Mouse (Mus musculus): ENCODE data around the gene Vpreb3. TPM values are rescaled to one million over a fixed set of nuclear protein-coding genes. Genes with fewer than 3 reads are reported as not detected.

Vpreb3 gene
- polyA plus RNA-seq (2014; fragmentation: Nextera tagmentation; extraction: Ambion mirVana): 0.89 and 0.92 TPM in 2 replicates

DNA sequence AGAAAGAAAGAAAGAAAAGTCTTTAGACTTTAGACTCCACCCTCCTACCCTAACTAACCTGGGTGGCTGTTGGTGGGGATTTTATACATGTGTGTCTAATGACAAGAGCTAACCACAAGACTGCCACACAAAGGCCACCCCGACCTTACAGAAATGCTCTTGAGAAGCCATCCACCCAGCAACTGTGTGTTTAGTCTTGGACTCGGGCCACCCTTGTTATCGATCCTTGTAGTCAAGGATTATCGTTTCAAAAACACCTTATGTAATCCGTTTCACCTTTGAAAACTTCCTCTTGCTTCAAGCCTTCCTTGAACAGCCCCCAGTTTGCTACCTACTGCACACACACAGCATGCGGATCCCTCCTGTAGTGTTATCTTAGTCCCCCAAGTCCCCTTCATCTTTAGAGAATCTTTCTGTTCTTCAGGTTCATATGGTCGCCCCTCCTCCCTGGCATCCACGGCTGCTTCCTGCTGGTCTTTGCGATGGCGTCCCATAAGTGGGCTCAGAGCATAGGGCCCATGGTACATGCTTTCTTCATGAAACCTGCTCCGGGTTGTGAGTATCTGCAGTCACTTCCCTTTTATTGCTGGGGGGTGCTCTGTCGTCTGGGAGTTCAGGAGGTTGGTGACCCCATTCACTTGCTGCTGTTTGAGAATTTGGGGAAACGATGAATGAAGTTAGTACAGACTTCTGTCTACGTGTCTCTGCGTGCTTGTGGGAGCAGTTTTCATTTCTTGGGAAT is at the start of gene Vpreb3:
Gene Vpreb3, plus strand, starts transcription at position 322 of the 742 bp plus-strand sequence.
- H3K4me3 ChIP-seq (ENCODE audit: low read depth, low read length): no peak within 1 kb of the TSS
- no peaks in the 10 kb centered on the region for H3K9me3 ChIP-seq (replicated peaks; ENCODE audit: control insufficient read depth, low read length)
- no peak within 1 kb of the TSS for H3K27ac ChIP-seq (ENCODE audit: low read depth, low read length)
- no peak for ATAC-seq (replicated peaks; ENCODE audit: insufficient number of reproducible peaks, low FRiP score, low TSS enrichment)
- 72% methylated on average over 15 of the region's 15 CpGs for WGBS (ENCODE audit: insufficient replicate concordance)
- H3K27me3 ChIP-seq (ENCODE audit: control insufficient read depth, insufficient read depth, low read length): no peaks in the 10 kb centered on the region
- H3K36me3 ChIP-seq (ENCODE audit: control insufficient read depth, insufficient read depth, low read length): no peaks in the 10 kb centered on the region
- no peak within 1 kb of the TSS for H3K9ac ChIP-seq (ENCODE audit: low read depth, low read length)
- H3K4me1 ChIP-seq (ENCODE audit: control insufficient read depth, insufficient read depth, low read length): peaks cover 2% of the 10 kb centered on the region
- H3K4me2 ChIP-seq: no peak within 1 kb of the TSS

DNA sequence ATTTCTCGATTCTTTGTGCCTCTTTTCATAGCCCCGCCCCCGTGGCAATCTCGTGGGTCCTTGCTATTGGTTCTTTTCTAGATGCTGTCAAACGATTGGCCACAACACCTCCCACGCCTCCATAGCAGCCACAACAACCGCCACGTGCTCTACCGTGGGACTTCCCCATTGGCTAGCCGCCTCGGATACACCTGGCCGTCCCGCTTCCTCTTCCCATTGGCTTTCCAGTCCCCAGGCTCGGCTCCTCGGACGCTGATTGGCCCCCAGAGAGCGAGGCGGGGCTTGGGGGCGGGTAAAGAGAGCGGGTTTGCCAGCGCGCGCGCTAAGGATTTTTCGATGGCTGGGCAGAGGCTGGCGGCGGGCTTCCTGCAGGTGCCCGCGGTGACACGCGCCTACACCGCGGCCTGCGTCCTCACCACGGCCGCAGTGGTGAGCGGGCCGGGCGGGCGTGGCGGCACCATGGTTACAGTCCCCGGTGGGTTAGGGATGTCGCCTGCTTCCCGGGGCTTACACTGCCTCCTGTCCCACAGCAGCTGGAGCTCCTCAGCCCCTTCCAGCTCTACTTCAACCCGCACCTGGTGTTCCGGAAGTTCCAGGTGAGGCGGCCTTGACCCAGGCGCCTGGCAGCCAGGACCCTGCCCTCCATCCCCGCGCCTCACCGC is 49.6 kb upstream of the Vpreb3 start, which contains the start of gene Derl3:
Gene Derl3, plus strand, starts transcription at position 325 of the 662 bp plus-strand sequence.
- Histone ChIP-seq H3K27ac (ENCODE audit: low read depth, low read length) (no peak within 1 kb of the TSS), H3K9me3 (replicated peaks; ENCODE audit: control insufficient read depth, low read length) (no peaks in the 10 kb centered on the region), H3K4me1 (ENCODE audit: control insufficient read depth, insufficient read depth, low read length) (peaks cover 13% of the 10 kb centered on the region), H3K4me2 (peak within 1 kb of the TSS; percentile 95), H3K27me3 (ENCODE audit: control insufficient read depth, insufficient read depth, low read length) (no peaks in the 10 kb centered on the region), H3K9ac (ENCODE audit: low read depth, low read length) (peak within 1 kb of the TSS; percentile 59), H3K36me3 (ENCODE audit: control insufficient read depth, insufficient read depth, low read length) (peaks cover 22% of the 10 kb centered on the region), H3K4me3 (ENCODE audit: low read depth, low read length) (peak within 1 kb of the TSS; percentile 47)
- peak; percentile 97 for ATAC-seq (replicated peaks; ENCODE audit: insufficient number of reproducible peaks, low FRiP score, low TSS enrichment)
- WGBS (ENCODE audit: insufficient replicate concordance): 2% methylated on average over 51 of the region's 51 CpGs

DNA sequence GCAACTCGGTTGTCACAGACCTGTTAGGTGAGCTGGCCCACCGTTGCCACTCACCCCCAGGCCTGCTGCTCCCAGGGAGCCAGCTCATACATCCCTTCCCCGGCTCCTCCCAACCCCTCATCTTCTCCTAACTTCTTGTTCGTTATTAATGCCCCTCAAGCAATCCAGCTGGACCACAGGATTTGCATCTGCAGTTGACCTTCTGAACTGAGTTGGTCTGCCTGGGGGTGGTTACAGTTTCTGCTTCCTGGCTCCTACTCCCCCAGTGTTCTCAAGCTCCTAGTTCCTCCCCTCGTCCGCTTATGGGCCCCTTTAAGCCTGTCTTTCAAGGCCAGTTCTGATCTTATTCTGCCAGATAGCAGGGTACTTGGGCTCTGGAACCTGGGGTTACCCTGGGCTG is 48.3 kb upstream of the Vpreb3 start:
- ATAC-seq (replicated peaks; ENCODE audit: insufficient number of reproducible peaks, low FRiP score, low TSS enrichment): no peak
- Histone ChIP-seq H3K4me1 (ENCODE audit: control insufficient read depth, insufficient read depth, low read length) (peaks cover 20% of the 10 kb centered on the region), H3K4me3 (ENCODE audit: low read depth, low read length) (no peak overlapping the region), H3K36me3 (ENCODE audit: control insufficient read depth, insufficient read depth, low read length) (peaks cover 22% of the 10 kb centered on the region), H3K9me3 (replicated peaks; ENCODE audit: control insufficient read depth, low read length) (no peaks in the 10 kb centered on the region), H3K27me3 (ENCODE audit: control insufficient read depth, insufficient read depth, low read length) (no peaks in the 10 kb centered on the region), H3K27ac (ENCODE audit: low read depth, low read length) (no peak overlapping the region), H3K4me2 (no peak overlapping the region), H3K9ac (ENCODE audit: low read depth, low read length) (no peak overlapping the region)
- 69% methylated on average over 6 of the region's 6 CpGs for WGBS (ENCODE audit: insufficient replicate concordance)

DNA sequence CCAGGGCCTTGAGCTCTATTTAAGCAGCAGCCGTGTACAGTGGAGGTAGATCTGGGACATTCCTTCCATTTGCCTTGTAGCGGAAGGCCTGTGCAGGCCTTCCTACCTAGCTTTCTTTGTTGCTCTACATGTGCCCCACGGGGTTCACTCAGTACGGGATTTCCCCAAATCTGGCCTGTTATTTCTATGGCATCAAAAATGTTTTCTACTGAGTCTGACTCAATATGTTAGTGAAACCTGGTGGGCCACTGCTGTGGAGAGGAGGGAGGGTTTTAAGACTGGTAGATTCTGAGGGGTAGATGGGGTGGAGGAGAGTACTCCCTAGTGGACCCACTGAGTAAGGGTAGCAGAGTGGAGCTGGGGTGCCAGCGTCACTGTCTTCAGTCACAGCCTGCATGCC is 47.1 kb upstream of the Vpreb3 start:
- H3K27me3 ChIP-seq (ENCODE audit: control insufficient read depth, insufficient read depth, low read length): no peaks in the 10 kb centered on the region
- H3K4me3 ChIP-seq (ENCODE audit: low read depth, low read length): no peak overlapping the region
- no peak overlapping the region for H3K4me2 ChIP-seq
- no peak for ATAC-seq (replicated peaks; ENCODE audit: insufficient number of reproducible peaks, low FRiP score, low TSS enrichment)
- no peak overlapping the region for H3K27ac ChIP-seq (ENCODE audit: low read depth, low read length)
- H3K4me1 ChIP-seq (ENCODE audit: control insufficient read depth, insufficient read depth, low read length): peaks cover 21% of the 10 kb centered on the region
- H3K36me3 ChIP-seq (ENCODE audit: control insufficient read depth, insufficient read depth, low read length): peaks cover 22% of the 10 kb centered on the region
- H3K9me3 ChIP-seq (replicated peaks; ENCODE audit: control insufficient read depth, low read length): no peaks in the 10 kb centered on the region
- 91% methylated on average over 5 of the region's 5 CpGs for WGBS (ENCODE audit: insufficient replicate concordance)
- H3K9ac ChIP-seq (ENCODE audit: low read depth, low read length): no peak overlapping the region

DNA sequence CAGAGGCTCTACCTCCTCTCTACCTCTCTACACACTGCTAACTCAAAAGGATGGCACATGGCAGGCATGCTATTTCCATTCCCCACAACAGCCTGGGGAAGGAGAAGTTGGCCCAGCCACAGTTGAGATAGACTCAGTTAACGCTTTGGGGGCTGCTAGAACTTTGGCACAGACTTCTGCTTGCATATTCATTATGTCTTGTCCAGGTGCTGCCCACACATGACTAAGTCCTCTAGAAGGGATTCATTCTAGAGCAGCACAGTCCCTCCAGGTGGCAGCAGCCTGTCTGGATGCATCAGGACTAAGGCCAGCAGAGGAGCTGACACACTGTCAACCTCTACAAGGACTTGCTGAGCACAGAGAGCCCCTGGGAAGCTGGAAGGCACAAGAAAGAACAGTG is 46.6 kb upstream of the Vpreb3 start:
- no peak overlapping the region for H3K4me2 ChIP-seq
- no peaks in the 10 kb centered on the region for H3K27me3 ChIP-seq (ENCODE audit: control insufficient read depth, insufficient read depth, low read length)
- H3K9ac ChIP-seq (ENCODE audit: low read depth, low read length): no peak overlapping the region
- no peak for ATAC-seq (replicated peaks; ENCODE audit: insufficient number of reproducible peaks, low FRiP score, low TSS enrichment)
- H3K27ac ChIP-seq (ENCODE audit: low read depth, low read length): no peak overlapping the region
- no peak overlapping the region for H3K4me3 ChIP-seq (ENCODE audit: low read depth, low read length)
- H3K4me1 ChIP-seq (ENCODE audit: control insufficient read depth, insufficient read depth, low read length): peaks cover 21% of the 10 kb centered on the region
- 92% methylated on average over 1 of the region's 1 CpGs for WGBS (ENCODE audit: insufficient replicate concordance)
- peaks cover 22% of the 10 kb centered on the region for H3K36me3 ChIP-seq (ENCODE audit: control insufficient read depth, insufficient read depth, low read length)
- no peaks in the 10 kb centered on the region for H3K9me3 ChIP-seq (replicated peaks; ENCODE audit: control insufficient read depth, low read length)

DNA sequence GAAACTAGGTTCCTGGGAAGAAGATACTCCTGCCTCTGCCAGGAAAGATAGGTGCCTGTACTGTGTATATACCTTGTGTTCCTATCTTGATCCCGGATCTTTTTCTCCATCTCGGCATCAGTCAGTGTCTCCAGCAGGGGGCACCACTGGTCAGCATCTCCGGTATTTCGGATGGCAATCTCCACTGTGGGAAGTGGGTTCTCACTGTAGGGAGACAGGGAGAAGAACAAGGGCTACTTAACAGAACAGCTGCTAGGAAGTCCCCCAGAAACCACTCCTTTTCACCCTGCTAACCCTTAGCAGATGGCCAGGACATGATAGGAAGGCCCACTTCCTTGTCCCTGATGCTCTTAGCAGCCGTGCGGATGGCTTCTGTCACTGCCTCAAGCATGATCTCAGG is 45.5 kb upstream of the Vpreb3 start:
- H3K27me3 ChIP-seq (ENCODE audit: control insufficient read depth, insufficient read depth, low read length): no peaks in the 10 kb centered on the region
- H3K4me1 ChIP-seq (ENCODE audit: control insufficient read depth, insufficient read depth, low read length): peaks cover 21% of the 10 kb centered on the region
- no peak overlapping the region for H3K27ac ChIP-seq (ENCODE audit: low read depth, low read length)
- no peak overlapping the region for H3K4me3 ChIP-seq (ENCODE audit: low read depth, low read length)
- WGBS (ENCODE audit: insufficient replicate concordance): 46% methylated on average over 6 of the region's 6 CpGs
- ATAC-seq (replicated peaks; ENCODE audit: insufficient number of reproducible peaks, low FRiP score, low TSS enrichment): no peak
- peaks cover 28% of the 10 kb centered on the region for H3K36me3 ChIP-seq (ENCODE audit: control insufficient read depth, insufficient read depth, low read length)
- no peak overlapping the region for H3K9ac ChIP-seq (ENCODE audit: low read depth, low read length)
- H3K9me3 ChIP-seq (replicated peaks; ENCODE audit: control insufficient read depth, low read length): no peaks in the 10 kb centered on the region
- no peak overlapping the region for H3K4me2 ChIP-seq

DNA sequence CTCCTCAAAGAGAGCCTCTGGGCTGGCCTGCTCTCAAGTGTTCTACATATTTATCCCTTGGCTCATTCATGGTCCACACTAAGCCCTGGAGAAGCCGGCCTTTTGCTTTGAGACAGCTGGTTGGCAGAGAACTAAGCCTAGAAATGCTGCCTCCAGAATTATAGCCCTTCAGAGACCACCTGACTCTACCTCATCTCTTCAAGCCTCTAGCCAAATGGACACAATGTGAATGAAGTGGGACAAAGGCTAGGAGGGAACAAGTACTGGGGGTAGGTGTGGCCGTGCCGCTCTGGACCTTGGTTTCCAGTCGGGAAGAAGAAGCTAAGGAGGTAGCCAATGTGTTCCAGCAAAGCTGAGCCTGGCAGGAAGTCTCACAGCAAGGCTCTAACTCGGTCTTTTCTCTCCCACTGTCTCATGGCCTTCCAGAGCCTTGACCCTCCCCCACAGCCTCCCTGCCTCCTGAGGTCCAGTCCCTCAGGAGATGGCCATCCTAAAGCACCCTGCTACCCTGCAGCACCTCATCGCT is 44.8 kb upstream of the Vpreb3 start:
- H3K4me3 ChIP-seq (ENCODE audit: low read depth, low read length): no peak overlapping the region
- peaks cover 33% of the 10 kb centered on the region for H3K36me3 ChIP-seq (ENCODE audit: control insufficient read depth, insufficient read depth, low read length)
- peaks cover 21% of the 10 kb centered on the region for H3K4me1 ChIP-seq (ENCODE audit: control insufficient read depth, insufficient read depth, low read length)
- H3K9me3 ChIP-seq (replicated peaks; ENCODE audit: control insufficient read depth, low read length): no peaks in the 10 kb centered on the region
- no peak for ATAC-seq (replicated peaks; ENCODE audit: insufficient number of reproducible peaks, low FRiP score, low TSS enrichment)
- H3K9ac ChIP-seq (ENCODE audit: low read depth, low read length): no peak overlapping the region
- H3K27me3 ChIP-seq (ENCODE audit: control insufficient read depth, insufficient read depth, low read length): no peaks in the 10 kb centered on the region
- WGBS (ENCODE audit: insufficient replicate concordance): 78% methylated on average over 6 of the region's 6 CpGs
- no peak overlapping the region for H3K4me2 ChIP-seq
- H3K27ac ChIP-seq (ENCODE audit: low read depth, low read length): 0 out of 2 replicates have a peak overlapping the region, but pooled peaks have one; percentile 4

DNA sequence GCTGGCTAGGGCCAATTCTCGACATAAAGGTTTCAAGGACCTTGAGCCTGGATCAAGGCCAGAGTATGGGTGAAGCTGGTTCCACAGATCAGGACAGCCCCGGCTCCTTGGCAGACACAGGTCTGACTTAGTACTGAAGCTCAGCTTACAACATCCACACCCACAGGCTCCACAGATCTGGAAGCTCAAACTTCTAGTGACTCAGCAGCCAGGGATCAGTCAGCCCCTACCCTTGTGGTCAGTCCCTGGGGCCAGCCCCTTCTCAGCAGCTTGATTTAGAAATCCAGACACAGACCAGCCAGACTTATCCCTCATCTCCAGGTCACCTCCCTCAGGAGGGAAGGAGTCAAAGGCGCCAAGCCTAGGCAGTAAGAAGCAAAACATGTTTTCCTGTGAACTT is 44.0 kb upstream of the Vpreb3 start:
- Histone ChIP-seq H3K27me3 (ENCODE audit: control insufficient read depth, insufficient read depth, low read length) (no peaks in the 10 kb centered on the region), H3K4me3 (ENCODE audit: low read depth, low read length) (no peak overlapping the region), H3K9ac (ENCODE audit: low read depth, low read length) (peak overlapping the region; percentile 29; the same call in 1 of the 2 replicates), H3K4me2 (no peak overlapping the region), H3K4me1 (ENCODE audit: control insufficient read depth, insufficient read depth, low read length) (peaks cover 16% of the 10 kb centered on the region; the same call in 1 of the 2 replicates), H3K9me3 (replicated peaks; ENCODE audit: control insufficient read depth, low read length) (no peaks in the 10 kb centered on the region), H3K36me3 (ENCODE audit: control insufficient read depth, insufficient read depth, low read length) (peaks cover 39% of the 10 kb centered on the region), H3K27ac (ENCODE audit: low read depth, low read length) (peak overlapping the region; percentile 4; the same call in 1 of the 2 replicates)
- ATAC-seq (replicated peaks; ENCODE audit: insufficient number of reproducible peaks, low FRiP score, low TSS enrichment): no peak
- 48% methylated on average over 3 of the region's 3 CpGs for WGBS (ENCODE audit: insufficient replicate concordance)
